Mouse (Mus musculus): ENCODE results near the gene Olfr129. TPM values are rescaled to one million over a fixed set of nuclear protein-coding genes. Genes with fewer than 3 reads are reported as not detected.

Olfr129 gene
- not detected for total RNA-seq (2021)
- long read RNA-seq, experiment 1: 0 reads
- long read RNA-seq, experiment 2: 0 reads

- no peak for DNase-seq (ENCODE audit: low spot score in 2 of 2)
Measured at GRCm38 (mm10) chr17:38059979-38060378, at the start of gene Olfr129. Gene Olfr129 (minus strand): TSS chr17:38060079.

GRCm38 (mm10) chr17:38088593-38088992 is 28.7 kb upstream of the Olfr129 start, which contains the start of gene Olfr131:
Gene Olfr131 (minus strand): TSS chr17:38088693.
- no peak for DNase-seq (ENCODE audit: low spot score in 2 of 2)

- no peak for DNase-seq (ENCODE audit: low spot score in 2 of 2)
Measured at GRCm38 (mm10) chr17:38082364-38082763, 22.5 kb upstream of the Olfr129 start.

GRCm38 (mm10) chr17:38063621-38064020 is 3.7 kb upstream of the Olfr129 start, which contains the start of gene Olfr130:
Gene Olfr130 (plus strand): TSS chr17:38063921.
- DNase-seq (ENCODE audit: low spot score in 2 of 2): no peak

GRCm38 (mm10) chr17:38026297-38026696 is 33.6 kb downstream of the Olfr129 start:
- DNase-seq (ENCODE audit: low spot score in 2 of 2): no peak

- DNase-seq (ENCODE audit: low spot score in 2 of 2): no peak
Measured at GRCm38 (mm10) chr17:38016341-38016740, 43.5 kb downstream of the Olfr129 start.

- no peak for DNase-seq (ENCODE audit: low spot score in 2 of 2)
Measured at GRCm38 (mm10) chr17:38004996-38005395, 54.9 kb downstream of the Olfr129 start.

Other genes with a start within 250 kb of the Olfr129 start
- not detected for gene Olfr125, start 227.1 kb downstream of the Olfr129 start, total RNA-seq (2021)
- not detected for gene Olfr126, start 212.6 kb downstream of the Olfr129 start, total RNA-seq (2021)
- gene Olfr127, start 159.6 kb downstream of the Olfr129 start, total RNA-seq (2021): not detected
- not detected for gene Olfr128, start 139.5 kb downstream of the Olfr129 start, total RNA-seq (2021)
- gene Olfr761, start 107.0 kb downstream of the Olfr129 start, total RNA-seq (2021): not detected
- not detected for gene Olfr130, start 3.8 kb upstream of the Olfr129 start, total RNA-seq (2021)
- gene Olfr131, start 28.6 kb upstream of the Olfr129 start, total RNA-seq (2021): not detected
- not detected for gene Olfr132, start 74.4 kb upstream of the Olfr129 start, total RNA-seq (2021)
- gene Olfr133, start 85.2 kb upstream of the Olfr129 start, total RNA-seq (2021): not detected
- not detected for gene Olfr134, start 111.3 kb upstream of the Olfr129 start, total RNA-seq (2021)
- gene Olfr135, start 144.3 kb upstream of the Olfr129 start, total RNA-seq (2021): not detected
- gene Olfr138, start 201.0 kb upstream of the Olfr129 start, total RNA-seq (2021): not detected
- gene Olfr137, start 247.5 kb upstream of the Olfr129 start, total RNA-seq (2021): not detected

Measured in gastrocnemius, postnatal 4 days (tissue).